Mouse (Mus musculus) right cerebral cortex, adult 2 months (tissue): ENCODE measurements around the gene Ppm1g.

Source experiments
- DNase-seq, 2 experiments: peaks; one replicate each; pipeline ENCODE4 v3.0.0; 2021 to 2022; ENCODE audit warnings: low spot score in 2 of 2

Gene Ppm1g

GRCm38 (mm10) chr5:31192045-31192938 lies 28.2 kb downstream of the Ppm1g start:
- no peak for DNase-seq

DNA sequence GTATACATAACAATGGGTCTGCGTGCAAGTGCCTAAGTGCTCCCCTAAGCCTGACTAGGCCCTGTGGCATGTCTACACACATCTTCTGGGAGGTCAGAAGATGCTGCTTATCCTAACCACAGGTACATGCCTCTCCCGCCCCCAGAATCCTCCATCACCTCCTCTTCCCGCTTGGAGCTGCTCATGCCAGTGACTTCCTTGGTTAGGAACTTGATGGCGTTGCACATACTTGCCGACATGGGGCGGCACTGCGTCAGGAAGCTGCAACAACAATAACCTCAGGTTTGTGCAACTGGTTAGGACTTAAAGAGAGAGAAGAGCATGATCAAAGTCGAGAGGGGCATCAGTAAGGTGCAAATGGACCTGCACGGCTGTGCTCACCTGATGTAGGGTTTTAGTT lies 30.3 kb downstream of the Ppm1g start:
- DNase-seq, result no peak

DNA sequence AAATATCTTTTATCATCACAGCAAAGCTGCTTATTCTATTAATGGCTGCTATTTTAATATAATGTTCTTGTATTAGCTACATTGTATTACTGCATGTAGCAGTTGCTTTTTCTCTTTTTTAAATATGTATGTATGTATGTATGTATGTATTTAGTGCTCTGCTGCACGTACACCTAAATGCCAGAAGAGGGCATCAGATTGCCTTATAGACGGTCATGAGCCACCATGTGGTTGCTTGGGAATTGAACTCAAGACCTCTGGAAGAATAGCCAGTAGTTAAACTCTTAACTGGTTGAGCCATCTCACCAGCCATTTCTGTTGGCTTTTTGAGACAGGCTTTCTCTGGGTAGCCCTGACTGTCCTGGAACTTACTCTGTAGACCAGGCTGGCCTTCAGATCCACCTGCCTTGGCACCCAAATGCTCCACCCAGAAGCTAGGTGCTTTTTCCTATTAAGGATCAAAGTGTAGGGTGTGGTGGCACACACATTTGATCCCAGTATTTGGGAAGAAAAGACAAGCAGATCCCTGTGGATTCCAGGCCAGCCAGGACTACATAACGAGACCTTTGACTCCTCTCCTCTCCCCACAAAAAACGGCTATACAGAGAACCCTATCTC lies 32.2 kb downstream of the Ppm1g start:
- DNase-seq, result no peak

DNA sequence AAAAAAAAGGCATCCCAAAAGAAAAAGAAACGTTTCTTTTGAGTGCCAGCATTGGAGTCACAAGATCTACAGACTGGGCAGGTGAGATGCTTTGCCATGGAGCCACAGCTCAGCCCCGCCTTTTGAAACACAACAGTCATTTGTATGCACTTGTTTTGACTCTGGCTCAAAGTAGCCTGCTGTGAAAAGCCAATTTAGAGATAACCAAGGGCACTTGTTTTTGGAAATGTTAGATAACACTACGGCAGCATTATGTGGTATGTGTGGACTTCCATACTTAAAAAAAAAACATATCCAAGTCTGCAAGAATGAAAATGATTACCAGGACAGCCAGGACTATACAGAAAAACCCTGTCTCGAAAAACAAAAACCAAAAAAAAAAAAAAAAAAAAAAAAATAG lies 36.8 kb downstream of the Ppm1g start:
- DNase-seq, result no peak

DNA sequence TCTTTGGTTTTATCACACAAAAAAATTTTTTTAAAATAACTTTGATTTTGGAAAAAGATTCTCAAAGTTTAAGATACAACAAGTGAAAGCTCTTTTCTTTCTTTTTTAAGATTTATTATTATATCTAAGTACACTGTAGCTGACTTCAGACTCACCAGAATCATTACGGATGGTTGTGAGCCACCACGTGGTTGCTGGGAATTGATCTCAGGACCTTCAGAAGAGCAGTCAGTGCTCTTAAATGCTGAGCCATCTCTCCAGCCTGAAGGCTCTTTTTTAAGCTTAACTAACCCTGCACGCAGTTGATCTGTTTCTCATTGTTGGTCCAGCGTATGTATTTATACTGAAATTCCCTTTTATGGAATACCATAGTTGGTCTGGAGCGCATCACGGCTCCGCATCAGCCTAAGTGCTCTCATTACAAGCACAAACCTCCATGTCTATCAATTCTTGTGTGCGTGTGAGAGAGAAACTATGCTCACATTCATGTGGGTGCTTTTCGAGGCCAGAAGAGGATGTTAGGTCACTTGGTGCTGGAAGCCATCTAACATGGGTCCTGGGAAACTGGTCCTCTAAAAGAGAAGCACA lies 39.2 kb downstream of the Ppm1g start:
- DNase-seq, result no peak

DNA sequence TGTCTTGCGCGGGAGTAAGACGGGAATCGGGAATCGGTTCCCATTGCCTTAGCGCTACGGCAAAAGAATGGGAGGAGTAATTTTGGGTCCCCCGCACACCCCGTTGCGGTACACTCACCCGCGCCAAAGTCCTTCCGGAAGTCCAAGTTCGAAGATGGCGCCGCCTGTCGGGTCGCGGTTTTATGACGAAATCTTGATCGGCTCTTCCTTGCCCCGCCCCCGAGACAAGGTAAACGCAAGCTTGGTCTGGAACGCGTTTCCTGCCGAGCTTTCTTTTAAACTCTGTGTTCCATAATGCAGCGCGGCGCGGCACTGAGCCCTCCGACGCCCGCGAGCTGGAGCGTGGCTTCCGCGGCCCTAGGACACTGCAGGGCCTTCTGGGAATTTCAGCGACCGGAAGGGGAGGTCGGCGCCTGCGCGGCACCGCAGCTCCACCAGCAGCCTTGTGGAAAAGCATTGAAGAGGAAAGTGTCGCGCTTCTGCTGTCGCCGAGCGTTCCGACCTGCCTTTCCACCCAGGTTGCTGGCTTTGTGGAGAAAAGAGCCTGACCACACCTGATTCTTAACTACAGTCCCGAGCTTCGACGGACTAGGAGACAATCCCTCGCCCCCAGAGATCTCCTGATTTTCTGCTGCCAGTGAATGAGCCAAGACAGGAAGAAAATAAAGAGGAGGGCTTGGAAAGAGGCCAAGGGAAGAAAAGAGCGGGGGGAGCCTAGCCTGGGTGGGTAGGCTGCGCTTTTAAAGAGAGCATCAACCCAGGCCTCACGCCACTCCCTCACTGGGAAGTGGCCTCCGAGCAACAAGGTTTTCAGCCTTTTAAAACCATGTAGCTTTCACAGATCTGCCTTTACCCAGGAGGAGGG lies 40.5 kb downstream of the Ppm1g start, which contains the start of the genes Gm29609 and Gtf3c2:
Gene Gm29609 (minus strand): TSS at position 146 of the 865 bp plus-strand sequence.
Gene Gtf3c2 (minus strand): TSS at position 379 of the 865 bp plus-strand sequence.
- DNase-seq, result peak; percentile 98

DNA sequence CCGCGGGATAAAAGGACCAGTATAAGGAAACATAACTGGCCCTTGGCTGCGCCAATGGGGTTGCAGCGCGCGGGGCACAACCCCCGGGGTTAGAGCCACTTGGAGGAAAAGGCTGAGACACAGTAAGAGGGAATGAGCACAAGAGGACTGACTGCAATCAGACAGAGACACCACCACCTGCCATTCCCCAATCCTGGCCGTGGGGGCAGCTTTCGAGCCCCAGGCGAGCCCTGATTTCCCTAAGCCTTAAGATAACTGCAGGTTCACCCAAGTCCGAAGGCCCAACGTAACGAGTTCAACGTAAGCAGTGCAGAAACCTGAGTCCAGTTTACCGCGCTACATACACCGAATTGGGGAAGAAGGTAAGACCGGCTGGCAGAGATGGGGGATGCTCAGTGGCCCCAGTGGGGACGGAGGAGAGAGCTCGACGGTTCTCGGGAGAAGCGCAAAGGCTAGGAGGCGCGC lies 41.2 kb downstream of the Ppm1g start:
- no peak for DNase-seq

DNA sequence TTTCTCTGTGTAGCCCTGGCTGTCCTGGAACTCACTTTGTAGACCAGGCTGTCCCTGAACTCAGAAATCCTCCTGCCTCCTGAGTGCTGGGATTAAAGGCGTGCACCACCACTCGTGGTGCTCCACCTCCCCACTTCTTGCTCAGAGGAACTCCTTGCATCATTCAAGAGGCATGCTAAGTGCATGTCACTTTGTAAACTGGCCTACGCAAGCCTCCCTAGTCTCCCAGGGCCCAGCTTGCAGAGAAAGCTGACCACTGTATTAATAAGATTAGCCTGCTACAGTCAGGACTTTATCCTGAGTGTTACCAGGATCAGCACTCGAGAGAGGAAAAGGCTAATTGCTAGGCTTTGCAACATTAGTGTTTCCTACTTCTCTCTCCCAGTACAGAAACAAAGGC lies 51.9 kb downstream of the Ppm1g start:
- DNase-seq, result no peak

- DNase-seq, result no peak
Observed at GRCm38 (mm10) chr5:31164878-31165277, 55.6 kb downstream of the Ppm1g start.

DNA sequence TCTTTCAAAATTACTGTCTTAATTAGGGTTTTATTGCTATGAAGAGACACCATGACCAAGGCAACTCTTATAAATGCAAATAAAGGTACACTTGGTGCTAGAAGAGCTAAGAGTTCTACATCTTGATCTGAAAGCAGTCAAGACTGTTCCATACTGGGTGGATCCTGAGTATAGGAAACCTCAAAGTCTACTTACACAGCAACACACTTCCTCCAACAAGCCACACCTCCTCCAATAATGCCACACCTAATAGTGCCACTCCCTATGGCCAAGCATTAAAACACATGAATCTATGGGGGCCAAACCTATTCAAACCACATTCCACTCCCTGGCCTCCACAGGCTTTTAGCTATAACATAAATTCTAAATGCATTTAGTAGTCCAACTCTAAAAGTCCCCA lies 58.0 kb downstream of the Ppm1g start:
- no peak for DNase-seq

- DNase-seq, result peak; percentile 81 to 87
Observed at GRCm38 (mm10) chr5:31154152-31154553, 66.3 kb downstream of the Ppm1g start, which contains the start of gene Mpv17. Gene Mpv17, minus strand, starts transcription at chr5:31154251.

- DNase-seq, result peak in 1 of 2 experiments; percentile 20
Observed at GRCm38 (mm10) chr5:31153516-31154151, 66.9 kb downstream of the Ppm1g start.
